Mouse (Mus musculus) liver, embryonic 15.5 days (tissue): ENCODE measurements around the gene 1600002K03Rik. TPM values are rescaled to one million over a fixed set of nuclear protein-coding genes. Genes with fewer than 3 reads are reported as not detected.

ENCODE experiments used
- ATAC-seq: fragments of 200-750 bp; cut with Nextera tagmentation; 2 replicates; pipeline ENCODE4 v1.8.0; 2017; ENCODE audit warnings: moderate number of reproducible peaks, mild to moderate bottlenecking, moderate library complexity; ENCODE audit not compliant: insufficient read depth
- H3K27ac ChIP-seq: fragments of 300-500 bp; sonication (generic); replicated peaks from 2 replicates; pipeline ENCODE4 v1.5.1; 2015; ENCODE audit warnings: mild to moderate bottlenecking, inconsistent platforms
- H3K27me3 ChIP-seq: fragments of 300-500 bp; sonication (generic); 2 replicates; pipeline ENCODE4 v1.6.1; 2015; ENCODE audit warnings: mild to moderate bottlenecking, inconsistent platforms
- H3K36me3 ChIP-seq: fragments of 300-500 bp; sonication (generic); replicated peaks from 2 replicates; pipeline ENCODE4 v1.6.1; 2015; ENCODE audit warnings: moderate library complexity, mild to moderate bottlenecking, inconsistent platforms
- H3K4me1 ChIP-seq: fragments of 300-500 bp; sonication (generic); replicated peaks from 2 replicates; pipeline ENCODE4 v1.6.1; 2015; ENCODE audit warnings: inconsistent platforms
- H3K4me2 ChIP-seq: fragments of 300-500 bp; sonication (generic); 2 replicates; pipeline ENCODE4 v1.6.1; 2015; ENCODE audit warnings: moderate library complexity, mild to moderate bottlenecking, inconsistent platforms
- H3K4me3 ChIP-seq: fragments of 300-500 bp; sonication (generic); replicated peaks from 2 replicates; pipeline ENCODE4 v1.5.1; 2015; ENCODE audit warnings: mild to moderate bottlenecking, inconsistent platforms
- H3K9ac ChIP-seq: fragments of 300-500 bp; sonication (generic); 2 replicates; pipeline ENCODE4 v1.6.1; 2015; ENCODE audit warnings: moderate library complexity, mild to moderate bottlenecking, inconsistent platforms
- H3K9me3 ChIP-seq: fragments of 300-500 bp; sonication (generic); replicated peaks from 2 replicates; pipeline ENCODE4 v1.6.1; 2016; ENCODE audit warnings: inconsistent platforms
- WGBS: fragments of 180-500 bp; shearing (Covaris S2); methylation state at CpG from one replicate; pipeline ENCODE4 v1.1.7; 2015; ENCODE audit warnings: mixed read lengths; ENCODE audit not compliant: insufficient replicate concordance; 5-methylcytosine and 5-hydroxymethylcytosine counted together
- polyA plus RNA-seq: library from polyadenylated mRNA; unstranded; fragments of >200 nt; fragmentation: Nextera tagmentation; extraction: Ambion mirVana; gene quantifications from 2 replicates; pipeline ENCODE4 v1.2.1, GENCODE M21; 2015

1600002K03Rik gene
- polyA plus RNA-seq, 1 experiment from 2014 or later = 10.1 TPM

DNA sequence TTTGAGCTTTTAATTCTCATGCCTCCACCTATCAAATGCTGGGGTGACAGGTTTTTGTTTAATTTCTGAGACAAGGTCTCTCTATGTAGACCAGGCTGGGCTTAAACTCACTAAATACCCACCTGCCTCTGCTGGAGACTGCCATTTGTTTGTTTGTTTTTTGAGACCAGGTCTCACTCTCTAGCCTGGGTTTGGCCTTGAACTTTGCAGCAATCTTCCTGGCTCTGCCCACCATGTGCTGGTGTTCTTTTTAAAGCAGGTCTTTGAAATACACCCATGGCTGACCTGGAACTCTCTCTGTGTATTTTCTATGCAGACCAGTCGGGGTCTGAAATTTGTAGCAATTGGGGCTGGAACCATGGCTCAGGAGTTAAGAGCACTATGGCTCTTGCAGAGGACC is 37.1 kb upstream of the 1600002K03Rik start:
- peaks cover 77% of the 10 kb centered on the region for H3K4me1 ChIP-seq
- WGBS = 70% methylated on average over 1 of the region's 1 CpGs
- no peak for ATAC-seq
- no peak overlapping the region for H3K27ac ChIP-seq
- H3K4me3 ChIP-seq = no peak overlapping the region
- H3K27me3 ChIP-seq = peaks cover 62% of the 10 kb centered on the region
- H3K9me3 ChIP-seq = no peaks in the 10 kb centered on the region
- no peak overlapping the region for H3K9ac ChIP-seq
- no peak overlapping the region for H3K4me2 ChIP-seq
- peaks cover 21% of the 10 kb centered on the region for H3K36me3 ChIP-seq

DNA sequence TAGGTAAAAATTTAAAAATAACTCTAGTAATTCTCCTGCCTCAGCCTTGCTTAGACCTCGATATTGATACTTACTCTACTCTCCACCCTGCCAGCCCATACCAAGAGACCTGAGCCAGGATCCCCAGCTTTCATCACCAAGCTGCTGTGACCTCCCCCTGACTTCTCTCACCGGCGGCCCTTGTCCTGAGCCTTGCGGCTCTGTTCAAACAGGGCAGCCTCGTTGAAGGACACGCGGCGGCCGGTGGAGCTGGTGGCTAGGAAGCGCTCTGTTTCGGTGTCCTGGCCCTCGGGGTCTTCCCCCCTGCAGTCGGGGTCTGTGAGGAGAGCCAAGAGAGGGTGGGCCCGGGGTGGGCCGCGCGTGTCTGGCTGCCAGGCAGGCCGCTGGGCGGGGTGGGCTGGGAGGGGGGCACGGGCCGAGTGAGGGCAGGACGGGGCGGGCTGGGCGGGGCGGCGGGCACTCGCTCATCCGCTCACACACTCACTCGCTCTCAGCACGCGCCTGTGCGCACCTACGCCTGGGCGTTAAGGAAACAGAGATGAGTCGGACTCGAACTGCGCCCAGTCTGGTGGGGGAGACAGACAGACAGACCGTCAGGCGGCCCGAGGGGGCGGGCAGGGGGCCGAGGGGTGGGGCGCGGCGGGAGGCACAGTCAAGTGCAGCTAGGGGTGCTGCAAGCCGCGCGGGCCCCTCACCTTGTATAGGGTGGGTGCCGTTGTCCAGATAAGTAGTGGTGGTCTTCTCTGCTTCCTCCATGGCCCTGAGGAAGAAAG is 36.4 kb upstream of the 1600002K03Rik start:
- H3K27me3 ChIP-seq = peaks cover 63% of the 10 kb centered on the region
- peaks cover 14% of the 10 kb centered on the region for H3K36me3 ChIP-seq
- 25% methylated on average over 49 of the region's 49 CpGs for WGBS
- peaks cover 77% of the 10 kb centered on the region for H3K4me1 ChIP-seq
- no peak overlapping the region for H3K9ac ChIP-seq
- H3K4me2 ChIP-seq = peak overlapping the region; percentile 96
- no peak overlapping the region for H3K27ac ChIP-seq
- ATAC-seq = no peak
- no peaks in the 10 kb centered on the region for H3K9me3 ChIP-seq
- peak overlapping the region; percentile 62 for H3K4me3 ChIP-seq

DNA sequence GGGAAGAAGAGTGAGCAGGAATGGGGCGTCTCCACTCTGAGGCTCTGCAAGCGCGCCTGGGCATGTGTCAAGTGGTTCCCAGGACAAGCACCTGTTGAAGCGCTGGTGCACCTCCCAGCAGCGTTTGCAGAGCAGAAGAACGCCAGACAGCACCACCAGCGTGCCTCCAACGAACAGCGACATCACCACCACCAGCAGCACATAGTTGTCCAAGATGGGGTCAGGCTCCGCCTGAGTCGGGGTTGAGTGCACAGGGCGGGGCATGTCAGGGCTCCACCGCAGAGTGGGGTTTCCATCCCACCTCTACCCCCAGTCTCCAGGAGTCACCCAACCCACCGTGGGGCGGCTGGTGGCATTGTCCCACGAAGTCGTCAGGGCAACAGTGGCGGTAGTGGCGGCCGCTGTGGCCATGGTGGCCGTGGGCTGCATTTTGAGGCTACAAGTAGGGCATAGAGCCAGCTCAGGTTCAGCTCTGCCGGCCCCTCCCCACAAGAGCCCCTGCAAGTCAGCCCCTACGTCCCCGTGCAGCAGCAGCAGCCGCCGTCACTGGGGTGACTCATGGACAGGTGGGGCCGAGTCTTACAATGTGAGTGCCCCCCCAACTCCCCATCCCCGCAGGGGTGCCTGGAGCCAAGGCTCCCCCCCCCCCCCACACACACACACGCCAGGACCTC is 35.7 kb upstream of the 1600002K03Rik start:
- no peak overlapping the region for H3K27ac ChIP-seq
- no peak for ATAC-seq
- 0 out of 2 replicates have a peak overlapping the region, but pooled peaks have one; percentile 11 for H3K9ac ChIP-seq

DNA sequence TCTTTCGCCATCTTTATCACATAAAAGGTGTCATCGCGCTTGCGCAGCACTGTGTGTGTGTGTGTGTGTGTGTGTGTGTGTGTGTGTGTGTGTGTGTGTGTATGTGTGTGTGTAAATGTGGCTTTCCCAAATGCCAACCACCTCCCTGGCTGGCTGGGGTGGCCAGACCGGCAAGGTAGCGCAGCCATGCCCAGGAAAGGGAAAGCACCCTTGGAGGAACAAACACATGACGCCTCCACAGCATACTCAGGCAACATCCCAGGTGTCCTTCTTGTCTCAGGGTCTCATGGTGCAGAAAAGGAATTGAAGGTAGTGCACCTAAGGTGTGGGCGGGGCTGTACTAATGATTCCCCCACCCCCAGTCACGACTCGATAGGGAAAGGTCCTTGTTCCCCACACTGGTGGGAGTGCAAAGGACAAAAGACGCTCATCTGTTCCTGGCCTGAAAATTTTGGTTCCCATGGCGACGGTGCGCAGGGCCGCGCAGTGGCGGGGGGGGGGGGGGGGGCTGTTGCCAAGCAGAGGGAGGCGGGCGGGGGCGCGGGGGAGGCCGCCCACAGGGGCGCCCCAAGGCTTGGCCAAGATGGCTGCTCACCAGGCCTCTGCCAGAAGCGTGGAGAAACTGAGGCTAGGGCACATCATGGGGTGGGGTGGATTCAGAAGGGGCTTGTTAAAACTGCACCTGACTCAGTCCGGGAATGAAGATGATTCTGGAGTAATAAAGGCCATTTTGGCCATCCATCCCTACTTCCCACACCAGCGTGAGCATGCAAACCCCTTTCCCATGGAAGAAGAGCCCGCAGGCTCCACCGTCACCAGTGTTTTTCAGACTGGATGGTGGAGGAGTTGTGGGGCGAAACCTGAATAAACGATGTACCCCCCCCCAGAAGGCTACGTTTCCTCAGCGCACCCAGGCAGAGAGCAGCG is 34.9 kb upstream of the 1600002K03Rik start:
- Histone ChIP-seq H3K4me3 (peak overlapping the region; percentile 62), H3K9ac (peak overlapping the region; percentile 51; the same call in 1 of the 2 replicates), H3K27ac (no peak overlapping the region), H3K4me1 (peaks cover 76% of the 10 kb centered on the region), H3K27me3 (peaks cover 63% of the 10 kb centered on the region), H3K4me2 (peak overlapping the region; percentile 96), H3K9me3 (no peaks in the 10 kb centered on the region), H3K36me3 (no peaks in the 10 kb centered on the region)
- no peak for ATAC-seq
- 9% methylated on average over 33 of the region's 33 CpGs for WGBS

More for the DNA sequence above, 35.7 kb upstream of the 1600002K03Rik start:
- Histone ChIP-seq H3K27me3 (peaks cover 63% of the 10 kb centered on the region), H3K4me2 (peak overlapping the region; percentile 96), H3K4me1 (peaks cover 76% of the 10 kb centered on the region), H3K4me3 (peak overlapping the region; percentile 62), H3K9me3 (no peaks in the 10 kb centered on the region), H3K36me3 (peaks cover 7% of the 10 kb centered on the region)
- 2% methylated on average over 29 of the region's 29 CpGs for WGBS

DNA sequence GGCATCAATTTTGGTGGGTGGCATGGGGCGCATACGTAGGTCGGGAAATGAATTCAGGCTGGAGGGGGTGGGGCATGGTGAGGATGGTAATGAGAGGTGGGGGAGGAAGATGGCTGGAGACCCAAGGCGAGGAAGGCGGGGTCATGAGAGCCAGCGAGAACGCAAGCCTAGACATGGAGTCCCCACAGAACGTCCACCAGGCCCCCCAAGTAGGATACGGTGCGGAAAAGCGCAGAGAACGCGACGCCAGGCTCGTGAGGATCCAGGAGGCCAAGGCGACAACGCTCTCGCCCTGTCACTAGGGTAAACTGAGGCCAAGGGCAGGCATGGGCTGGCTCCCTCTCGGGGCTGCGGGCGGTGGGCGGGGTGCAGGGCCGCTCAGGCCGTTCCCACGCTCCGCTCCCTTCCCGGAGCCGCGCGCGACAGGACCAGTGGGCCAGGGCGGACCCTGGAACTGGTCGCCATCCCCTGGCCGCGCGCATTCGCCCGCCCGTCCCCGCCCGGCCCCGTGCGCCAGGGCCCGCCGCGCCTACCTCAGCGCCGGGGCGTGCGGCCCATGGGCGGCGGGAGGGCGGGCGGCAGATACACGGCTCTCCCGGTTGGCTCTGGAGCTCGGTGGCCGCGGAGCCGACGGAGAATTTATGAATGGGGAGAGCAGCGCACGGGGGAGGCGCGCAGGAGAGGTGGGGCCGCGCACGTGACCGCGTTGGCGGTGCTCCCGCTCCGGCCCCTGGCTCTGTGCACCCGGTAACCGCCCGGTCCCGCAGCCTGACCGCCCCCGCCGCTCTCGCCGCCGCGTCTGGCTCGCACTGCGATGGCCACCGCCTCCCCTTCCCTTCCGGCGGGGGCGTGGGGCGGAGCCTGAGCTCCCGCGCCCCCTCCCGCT is 33.9 kb upstream of the 1600002K03Rik start, which contains the start of gene Atp5d:
Gene Atp5d, plus strand, starts transcription at position 80 of the 886 bp plus-strand sequence.
- peaks cover 63% of the 10 kb centered on the region for H3K27me3 ChIP-seq
- H3K27ac ChIP-seq = peak within 1 kb of the TSS; percentile 14; the same call in 1 of the 2 replicates
- peak within 1 kb of the TSS; percentile 62 for H3K4me3 ChIP-seq
- no peaks in the 10 kb centered on the region for H3K9me3 ChIP-seq
- H3K36me3 ChIP-seq = peaks cover 6% of the 10 kb centered on the region
- peak within 1 kb of the TSS; percentile 51 for H3K9ac ChIP-seq
- H3K4me2 ChIP-seq = peak within 1 kb of the TSS; percentile 96
- ATAC-seq = no peak
- peaks cover 80% of the 10 kb centered on the region for H3K4me1 ChIP-seq
- under 1% methylated on average over 79 of the region's 94 CpGs for WGBS

DNA sequence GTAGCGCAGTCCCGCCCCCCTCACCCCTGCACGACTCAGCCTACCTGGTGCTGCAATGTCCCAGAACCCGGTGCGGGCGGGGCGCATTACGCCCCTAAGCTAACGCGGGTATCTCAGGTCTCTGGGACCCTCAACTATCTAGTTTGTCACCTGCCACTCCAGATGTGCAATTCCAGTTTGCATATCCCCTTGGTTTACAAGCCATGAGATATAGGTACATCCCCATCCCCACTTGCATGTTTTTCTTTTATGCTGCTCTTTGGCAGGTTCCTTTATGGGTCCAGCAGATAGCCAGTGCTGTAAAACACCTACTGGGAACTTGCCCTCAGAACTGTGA is 33.3 kb upstream of the 1600002K03Rik start:
- Histone ChIP-seq H3K27ac (no peak overlapping the region), H3K9ac (peak overlapping the region; percentile 51; the same call in 1 of the 2 replicates), H3K9me3 (no peaks in the 10 kb centered on the region), H3K4me3 (peak overlapping the region; percentile 62), H3K27me3 (peaks cover 63% of the 10 kb centered on the region), H3K4me2 (peak overlapping the region; percentile 96), H3K36me3 (peaks cover 12% of the 10 kb centered on the region), H3K4me1 (peaks cover 86% of the 10 kb centered on the region)
- no peak for ATAC-seq
- WGBS = 3% methylated on average over 10 of the region's 10 CpGs

DNA sequence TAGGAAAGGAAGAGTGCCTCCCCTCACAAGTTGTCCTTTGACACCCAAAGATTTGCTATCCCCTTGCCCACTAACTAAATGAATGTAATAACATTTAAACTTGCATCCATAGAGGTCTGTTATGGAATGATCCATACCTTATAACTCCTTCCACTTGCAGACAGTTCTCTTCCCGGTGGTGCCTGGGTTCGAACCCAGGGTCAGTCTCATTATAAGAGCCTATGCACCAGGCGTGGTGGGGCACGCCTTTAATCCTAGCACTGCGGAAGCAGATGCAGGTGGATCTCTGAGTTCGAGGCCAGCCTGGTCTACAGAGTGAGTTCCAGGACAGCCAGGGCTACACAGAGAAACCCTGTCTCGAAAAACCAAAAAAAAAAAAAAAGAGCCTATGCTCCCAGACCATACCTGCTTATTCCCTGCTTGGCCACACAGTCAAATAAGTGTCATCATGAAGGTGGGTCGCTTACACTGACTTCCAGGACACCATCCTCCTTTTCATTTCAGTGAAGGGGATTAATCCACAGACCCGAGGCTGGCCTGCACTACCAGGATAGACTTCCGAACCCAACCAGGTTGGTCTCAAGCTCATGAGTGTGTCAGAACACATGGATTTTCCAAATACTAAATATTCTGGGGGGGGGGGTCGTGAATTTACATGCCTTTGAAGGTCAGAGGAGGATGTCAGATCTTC is 32.6 kb upstream of the 1600002K03Rik start:
- Histone ChIP-seq H3K27ac (peak overlapping the region; percentile 95; the same call in 1 of the 2 replicates), H3K4me1 (peaks cover 92% of the 10 kb centered on the region), H3K27me3 (peaks cover 56% of the 10 kb centered on the region), H3K4me2 (peak overlapping the region; percentile 96; the same call in 1 of the 2 replicates), H3K9ac (no peak overlapping the region), H3K36me3 (peaks cover 19% of the 10 kb centered on the region), H3K4me3 (no peak overlapping the region), H3K9me3 (no peaks in the 10 kb centered on the region)
- no peak for ATAC-seq
- WGBS = 63% methylated on average over 11 of the region's 11 CpGs

DNA sequence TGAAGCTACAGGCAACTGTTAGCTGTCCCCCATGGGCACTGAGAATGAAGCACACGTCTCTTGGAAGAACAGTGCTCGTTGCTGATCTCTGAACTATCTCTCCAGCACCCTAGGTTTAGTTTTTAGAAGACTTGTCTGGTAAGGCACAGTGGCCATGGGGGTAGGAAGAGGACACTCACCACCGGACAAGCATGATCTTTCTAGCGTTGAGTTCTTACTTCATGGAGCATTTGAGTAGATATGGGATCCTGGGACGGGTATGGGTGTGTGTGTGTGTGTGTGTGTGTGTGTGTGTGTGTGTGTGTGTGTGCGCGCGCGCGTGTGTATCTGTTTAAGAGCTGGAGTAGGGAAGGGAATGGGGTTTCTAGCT is 32.1 kb upstream of the 1600002K03Rik start, which contains the start of gene Cbarp:
Gene Cbarp, minus strand, starts transcription at position 170 of the 370 bp plus-strand sequence.
- H3K36me3 ChIP-seq = peaks cover 24% of the 10 kb centered on the region
- peak within 1 kb of the TSS; percentile 95 for H3K27ac ChIP-seq
- 63% methylated on average over 10 of the region's 10 CpGs for WGBS
- H3K4me2 ChIP-seq = peak within 1 kb of the TSS; percentile 96
- H3K4me1 ChIP-seq = peaks cover 95% of the 10 kb centered on the region
- peak within 1 kb of the TSS; percentile 67 for H3K9ac ChIP-seq
- ATAC-seq = no peak
- H3K27me3 ChIP-seq = peaks cover 50% of the 10 kb centered on the region
- H3K4me3 ChIP-seq = peak within 1 kb of the TSS; percentile 75
- no peaks in the 10 kb centered on the region for H3K9me3 ChIP-seq

DNA sequence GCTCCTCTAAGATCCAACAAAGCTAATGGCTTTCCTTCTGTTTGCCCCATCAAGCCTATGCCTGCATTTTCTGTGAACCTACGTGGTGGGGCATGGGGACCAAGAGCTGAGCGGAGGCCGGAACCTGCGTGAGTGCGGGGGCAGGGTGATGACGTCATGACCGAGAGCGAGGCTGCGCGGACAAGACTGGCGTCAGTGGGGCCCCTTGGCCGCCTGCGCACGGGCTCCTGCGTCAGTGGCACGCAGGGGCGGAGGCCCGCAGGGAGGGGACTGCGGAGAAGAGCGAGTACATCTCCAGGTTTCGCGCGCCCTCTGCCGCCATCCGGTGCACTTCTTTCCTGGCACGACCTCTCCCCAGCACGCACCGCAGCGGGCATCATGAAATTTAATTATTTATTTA is 31.5 kb upstream of the 1600002K03Rik start:
- Histone ChIP-seq H3K27me3 (peaks cover 44% of the 10 kb centered on the region), H3K9ac (peak overlapping the region; percentile 67), H3K9me3 (no peaks in the 10 kb centered on the region), H3K36me3 (peaks cover 30% of the 10 kb centered on the region), H3K4me1 (peaks cover 95% of the 10 kb centered on the region), H3K4me3 (peak overlapping the region; percentile 75), H3K4me2 (peak overlapping the region; percentile 95), H3K27ac (peak overlapping the region; percentile 95)
- peak; percentile 65 for ATAC-seq
- WGBS = under 1% methylated on average over 29 of the region's 29 CpGs
